Mouse (Mus musculus): ENCODE data around the gene Cryga.

- TF ChIP-seq TAL1 (IDR thresholded peaks at IDR 0.05; ENCODE audit: low read length) (no peak), GATA1 (IDR thresholded peaks at IDR 0.05; ENCODE audit: low read length) (no peak)
Observed at GRCm38 (mm10) chr1:65146601-65147000, 43.4 kb upstream of the Cryga start.
